Mouse (Mus musculus): ENCODE data around the gene Zfhx3. TPM values are rescaled to one million over a fixed set of nuclear protein-coding genes. Genes with fewer than 3 reads are reported as not detected.

Gene Zfhx3
- polyA plus RNA-seq, 1 experiment from 2014 or later, result 14.4 TPM

- no peak for DNase-seq (ENCODE audit: low spot score)
- H3K27ac ChIP-seq (replicated peaks), result no peak overlapping the region
Measured at GRCm38 (mm10) chr8:108146536-108146935, 204.1 kb downstream of the Zfhx3 start.

DNA sequence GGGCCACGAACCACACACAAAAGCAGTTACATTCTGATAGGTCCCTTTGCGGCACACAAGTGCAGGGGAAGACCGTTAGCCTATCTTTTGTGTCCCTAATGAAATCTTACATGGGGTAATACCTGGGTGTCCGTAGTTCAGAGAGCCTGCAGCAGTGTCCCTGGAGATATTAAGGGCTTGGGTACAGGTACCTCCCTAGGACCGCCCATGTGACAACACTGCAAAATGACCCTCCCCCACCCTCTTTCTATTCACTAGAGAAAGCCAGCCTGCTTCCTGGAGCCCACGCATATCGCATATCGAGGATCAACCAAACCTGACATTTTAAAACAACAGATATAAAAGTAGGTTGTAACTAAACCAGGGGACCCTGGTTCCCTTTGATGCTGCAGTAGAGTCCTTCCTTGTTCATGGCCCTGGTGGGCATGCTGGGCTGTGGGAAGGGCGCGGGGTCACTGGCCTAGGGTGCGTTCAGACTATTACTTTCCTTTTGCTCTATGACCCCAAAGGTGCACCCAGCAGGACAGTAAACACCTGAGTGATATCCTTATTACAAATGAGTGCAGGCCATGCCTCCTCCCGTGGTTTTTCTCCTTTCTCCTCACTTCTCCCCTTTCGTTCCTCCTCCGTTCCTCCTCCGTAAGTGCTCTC, 206.3 kb downstream of the Zfhx3 start:
- Histone ChIP-seq H3K4me3 (no peak overlapping the region), H3K27ac (replicated peaks) (no peak overlapping the region), H3K4me1 (peaks cover 7% of the 10 kb centered on the region; the same call in 1 of the 2 replicates), H3K36me3 (no peaks in the 10 kb centered on the region), H3K27me3 (ENCODE audit: low read depth, poor library complexity, severe bottlenecking) (no peaks in the 10 kb centered on the region), H3K9me3 (replicated peaks) (no peaks in the 10 kb centered on the region)
- 79% methylated on average over 15 of the region's 15 CpGs for WGBS
- DNase-seq (ENCODE audit: low spot score), result no peak

More at GRCm38 (mm10) chr8:108146536-108146935, 204.1 kb downstream of the Zfhx3 start:
- Histone ChIP-seq H3K4me1 (peaks cover 7% of the 10 kb centered on the region; the same call in 1 of the 2 replicates), H3K9me3 (replicated peaks) (no peaks in the 10 kb centered on the region), H3K27me3 (ENCODE audit: low read depth, poor library complexity, severe bottlenecking) (no peaks in the 10 kb centered on the region), H3K4me3 (no peak overlapping the region), H3K36me3 (no peaks in the 10 kb centered on the region)
- WGBS, result 77% methylated on average over 5 of the region's 5 CpGs

DNA sequence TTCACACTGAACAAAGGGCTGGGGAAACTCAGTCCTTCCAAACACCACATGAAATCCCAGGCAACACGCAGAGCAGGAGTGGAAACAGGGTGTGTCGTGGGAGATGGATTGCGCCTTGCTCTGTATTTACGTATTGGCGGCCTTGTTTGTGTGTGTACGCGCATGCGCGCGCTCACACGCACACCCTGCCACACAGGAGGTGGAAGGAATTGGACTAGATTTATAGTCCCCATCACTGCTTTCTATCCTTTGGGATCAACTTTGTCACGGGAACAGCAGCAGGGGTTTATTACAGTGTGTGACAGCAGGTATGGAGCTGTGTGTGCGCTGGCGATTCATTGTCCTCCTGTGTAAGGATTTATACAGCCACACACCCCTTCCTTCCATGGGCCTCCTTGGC, 228.4 kb downstream of the Zfhx3 start:
- H3K36me3 ChIP-seq, result no peaks in the 10 kb centered on the region
- H3K4me3 ChIP-seq, result no peak overlapping the region
- no peak overlapping the region for H3K27ac ChIP-seq (replicated peaks)
- no peaks in the 10 kb centered on the region; the same call in 1 of the 2 replicates for H3K4me1 ChIP-seq
- no peak for DNase-seq (ENCODE audit: low spot score)
- no peaks in the 10 kb centered on the region for H3K27me3 ChIP-seq (ENCODE audit: low read depth, poor library complexity, severe bottlenecking)
- 94% methylated on average over 14 of the region's 14 CpGs for WGBS
- no peaks in the 10 kb centered on the region for H3K9me3 ChIP-seq (replicated peaks)

DNA sequence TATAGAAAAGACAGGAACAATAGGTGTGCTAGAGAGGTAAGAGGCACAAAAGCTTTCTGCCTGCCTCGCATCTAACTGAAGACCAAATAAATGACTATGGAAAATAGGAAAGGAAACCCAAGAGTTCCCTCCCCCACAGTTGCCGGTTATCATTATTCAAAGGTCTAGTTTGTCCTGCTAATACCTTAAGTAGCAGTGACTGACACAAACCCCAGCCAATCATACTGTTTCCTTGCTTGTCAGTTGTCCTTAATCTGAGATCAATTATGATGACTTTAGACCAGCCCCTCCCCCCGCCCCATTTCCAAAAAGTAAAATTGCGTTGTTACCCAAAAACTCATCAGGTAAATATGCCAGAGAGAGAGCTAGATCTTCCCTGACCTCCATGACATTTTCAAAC, 240.9 kb downstream of the Zfhx3 start:
- Histone ChIP-seq H3K4me1 (peaks cover 13% of the 10 kb centered on the region), H3K9me3 (replicated peaks) (no peaks in the 10 kb centered on the region), H3K36me3 (no peaks in the 10 kb centered on the region), H3K4me3 (no peak overlapping the region), H3K27me3 (ENCODE audit: low read depth, poor library complexity, severe bottlenecking) (no peaks in the 10 kb centered on the region), H3K27ac (replicated peaks) (no peak overlapping the region)
- 85% methylated on average over 4 of the region's 4 CpGs for WGBS
- no peak for DNase-seq (ENCODE audit: low spot score)

- Histone ChIP-seq H3K9me3 (replicated peaks) (no peaks in the 10 kb centered on the region), H3K4me1 (peaks cover 15% of the 10 kb centered on the region), H3K27me3 (ENCODE audit: low read depth, poor library complexity, severe bottlenecking) (no peaks in the 10 kb centered on the region), H3K27ac (replicated peaks) (no peak overlapping the region), H3K4me3 (no peak overlapping the region), H3K36me3 (no peaks in the 10 kb centered on the region)
- 87% methylated on average over 8 of the region's 8 CpGs for WGBS
- DNase-seq (ENCODE audit: low spot score), result no peak
Measured at GRCm38 (mm10) chr8:108183948-108184347, 241.5 kb downstream of the Zfhx3 start.

GRCm38 (mm10) chr8:108186289-108186688, 243.8 kb downstream of the Zfhx3 start:
- Histone ChIP-seq H3K36me3 (no peaks in the 10 kb centered on the region), H3K9me3 (replicated peaks) (no peaks in the 10 kb centered on the region), H3K4me1 (peaks cover 15% of the 10 kb centered on the region), H3K27me3 (ENCODE audit: low read depth, poor library complexity, severe bottlenecking) (no peaks in the 10 kb centered on the region), H3K27ac (replicated peaks) (no peak overlapping the region), H3K4me3 (no peak overlapping the region)
- WGBS, result 89% methylated on average over 3 of the region's 3 CpGs
- no peak for DNase-seq (ENCODE audit: low spot score)

DNA sequence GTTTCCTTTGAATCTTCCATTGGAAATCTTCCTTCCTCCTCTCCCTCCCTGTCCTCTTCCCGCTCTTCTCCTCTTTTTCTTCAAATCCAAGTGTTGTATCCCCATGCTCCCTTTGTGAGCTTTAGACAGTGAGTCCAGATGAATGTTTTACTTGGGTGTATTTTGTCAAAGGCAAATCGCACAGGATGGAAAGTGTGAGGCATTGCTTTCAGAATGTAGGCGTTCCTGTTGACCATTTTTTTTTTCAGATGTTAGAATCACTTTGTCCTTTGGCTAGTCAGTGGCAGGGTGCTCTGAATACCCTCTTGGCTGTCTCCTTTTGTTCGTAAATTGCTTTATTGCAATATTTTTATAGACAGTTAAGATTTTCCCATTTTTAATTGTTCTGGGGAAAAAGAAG, 245.6 kb downstream of the Zfhx3 start:
- Histone ChIP-seq H3K9me3 (replicated peaks) (no peaks in the 10 kb centered on the region), H3K27me3 (ENCODE audit: low read depth, poor library complexity, severe bottlenecking) (no peaks in the 10 kb centered on the region), H3K27ac (replicated peaks) (no peak overlapping the region), H3K36me3 (no peaks in the 10 kb centered on the region), H3K4me3 (no peak overlapping the region), H3K4me1 (peaks cover 9% of the 10 kb centered on the region)
- WGBS, result 82% methylated on average over 4 of the region's 4 CpGs
- no peak for DNase-seq (ENCODE audit: low spot score)

DNA sequence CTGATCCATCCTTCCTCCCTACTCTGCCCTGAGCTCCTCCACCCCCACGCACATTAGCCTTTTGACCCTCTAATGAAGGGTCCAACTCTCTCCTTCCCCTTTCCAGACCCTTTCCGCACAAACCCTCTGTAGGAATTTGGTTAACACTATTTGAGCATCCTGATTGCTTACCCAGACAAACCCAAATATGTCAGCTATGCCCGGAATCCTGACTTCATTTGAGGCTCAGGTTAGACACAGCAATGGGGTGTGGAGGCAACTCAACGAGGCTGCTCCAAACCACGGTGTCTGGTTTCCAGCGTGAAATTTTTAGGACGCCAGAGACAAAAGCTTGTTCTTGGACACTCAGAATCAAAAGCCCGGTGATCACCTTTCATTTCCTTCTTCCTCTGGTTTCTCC, 252.1 kb downstream of the Zfhx3 start:
- no peaks in the 10 kb centered on the region for H3K27me3 ChIP-seq (ENCODE audit: low read depth, poor library complexity, severe bottlenecking)
- 45% methylated on average over 8 of the region's 8 CpGs for WGBS
- DNase-seq (ENCODE audit: low spot score), result peak; percentile 23
- H3K36me3 ChIP-seq, result no peaks in the 10 kb centered on the region
- no peak overlapping the region for H3K27ac ChIP-seq (replicated peaks)
- no peak overlapping the region for H3K4me3 ChIP-seq
- H3K9me3 ChIP-seq (replicated peaks), result no peaks in the 10 kb centered on the region
- H3K4me1 ChIP-seq, result peaks cover 7% of the 10 kb centered on the region

DNA sequence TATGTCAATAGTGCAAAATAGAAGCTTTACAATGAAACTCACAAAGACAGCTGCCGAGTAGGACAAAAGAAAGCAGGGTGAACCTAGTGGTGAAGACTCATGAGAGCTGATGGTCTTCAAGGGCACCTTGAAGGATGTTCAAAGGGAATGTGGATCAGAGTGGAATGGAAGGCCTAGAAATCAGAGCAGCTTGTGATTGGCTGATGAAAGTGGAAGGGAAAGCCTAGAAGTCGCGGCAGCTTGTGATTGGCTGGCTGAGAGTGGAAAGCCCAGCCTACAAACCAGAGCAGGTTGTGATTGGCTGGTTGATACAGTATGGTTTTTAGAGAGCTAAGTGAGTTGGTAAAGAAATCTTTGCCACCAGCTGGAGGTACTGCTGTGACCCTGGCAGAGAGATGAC, 272.6 kb downstream of the Zfhx3 start:
- H3K27me3 ChIP-seq (ENCODE audit: low read depth, poor library complexity, severe bottlenecking), result no peaks in the 10 kb centered on the region
- H3K36me3 ChIP-seq, result no peaks in the 10 kb centered on the region
- H3K27ac ChIP-seq (replicated peaks), result no peak overlapping the region
- no peak overlapping the region for H3K4me3 ChIP-seq
- 95% methylated on average over 3 of the region's 3 CpGs for WGBS
- no peaks in the 10 kb centered on the region for H3K9me3 ChIP-seq (replicated peaks)
- no peak for DNase-seq (ENCODE audit: low spot score)
- H3K4me1 ChIP-seq, result peaks cover 30% of the 10 kb centered on the region

DNA sequence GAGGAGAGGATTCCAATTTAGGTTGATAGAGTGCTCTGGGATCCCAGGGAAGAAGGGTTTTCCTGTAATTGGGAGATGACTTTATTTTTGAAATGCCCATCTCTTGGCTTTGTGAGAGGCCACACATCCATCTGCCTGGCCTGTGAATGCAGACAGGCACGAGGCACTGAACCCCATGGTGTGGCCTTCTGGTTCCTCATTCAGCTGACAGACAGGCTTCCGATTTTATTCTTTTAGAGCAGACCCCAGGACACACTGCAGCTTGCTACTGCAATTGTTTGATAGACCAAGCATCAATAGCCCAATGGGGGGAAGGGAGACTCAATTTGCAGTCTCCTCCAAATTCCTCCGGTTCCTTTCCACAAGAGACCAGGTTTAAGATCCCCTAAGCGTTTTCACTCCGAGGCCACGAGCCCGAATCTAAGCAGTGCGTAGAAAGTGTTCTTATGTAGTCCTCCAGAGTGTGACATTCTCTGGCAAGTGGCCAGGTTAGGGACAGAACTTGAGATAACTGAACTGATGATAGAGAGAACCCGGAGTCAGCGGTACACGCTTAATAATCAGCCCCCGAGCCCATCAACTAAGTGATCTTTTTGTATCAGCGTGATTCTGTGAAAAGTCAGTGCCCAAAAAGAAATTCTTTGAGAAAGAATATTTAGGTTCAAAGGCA, 275.9 kb downstream of the Zfhx3 start:
- H3K4me1 ChIP-seq, result peaks cover 30% of the 10 kb centered on the region
- H3K4me3 ChIP-seq, result no peak overlapping the region; the same call in 1 of the 2 replicates
- peak overlapping the region; percentile 52 for H3K27ac ChIP-seq (replicated peaks)
- DNase-seq (ENCODE audit: low spot score), result no peak
- no peaks in the 10 kb centered on the region for H3K36me3 ChIP-seq
- H3K9me3 ChIP-seq (replicated peaks), result no peaks in the 10 kb centered on the region
- H3K27me3 ChIP-seq (ENCODE audit: low read depth, poor library complexity, severe bottlenecking), result peaks cover 6% of the 10 kb centered on the region; the same call in 1 of the 2 replicates
- 58% methylated on average over 13 of the region's 13 CpGs for WGBS

- Histone ChIP-seq H3K36me3 (no peaks in the 10 kb centered on the region), H3K9me3 (replicated peaks) (no peaks in the 10 kb centered on the region)
Measured at GRCm38 (mm10) chr8:108220511-108220910, 278.1 kb downstream of the Zfhx3 start.

DNA sequence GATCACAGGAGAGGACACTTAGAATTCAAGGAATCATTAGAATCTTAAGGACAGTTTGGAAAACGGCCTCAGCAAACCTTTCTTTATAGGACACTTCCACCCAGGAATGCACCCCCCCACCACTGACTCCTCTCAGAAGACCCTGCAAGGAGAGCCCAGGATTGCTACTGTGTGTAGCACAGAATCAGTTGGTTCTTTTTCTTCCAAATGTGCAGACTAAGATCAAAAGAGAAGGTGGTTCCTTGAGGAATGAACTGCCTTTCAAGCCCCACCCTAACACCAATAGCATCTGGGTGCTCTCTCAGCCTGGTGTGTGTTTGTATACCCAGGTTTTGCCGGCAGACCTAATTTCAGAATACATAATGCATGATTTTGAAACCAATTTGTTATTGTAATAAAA, 279.6 kb downstream of the Zfhx3 start:
- H3K9me3 ChIP-seq (replicated peaks), result no peaks in the 10 kb centered on the region
- H3K4me3 ChIP-seq, result no peak overlapping the region
- H3K27ac ChIP-seq (replicated peaks), result no peak overlapping the region
- 84% methylated on average over 2 of the region's 2 CpGs for WGBS
- peaks cover 6% of the 10 kb centered on the region; the same call in 1 of the 2 replicates for H3K27me3 ChIP-seq (ENCODE audit: low read depth, poor library complexity, severe bottlenecking)
- H3K36me3 ChIP-seq, result no peaks in the 10 kb centered on the region
- DNase-seq (ENCODE audit: low spot score), result no peak
- H3K4me1 ChIP-seq, result peaks cover 17% of the 10 kb centered on the region

More at GRCm38 (mm10) chr8:108220511-108220910, 278.1 kb downstream of the Zfhx3 start:
- no peak for DNase-seq (ENCODE audit: low spot score)
- Histone ChIP-seq H3K27me3 (ENCODE audit: low read depth, poor library complexity, severe bottlenecking) (peaks cover 6% of the 10 kb centered on the region; the same call in 1 of the 2 replicates), H3K4me3 (no peak overlapping the region), H3K4me1 (peaks cover 25% of the 10 kb centered on the region), H3K27ac (replicated peaks) (no peak overlapping the region)
- 76% methylated on average over 3 of the region's 3 CpGs for WGBS

GRCm38 (mm10) chr8:108232326-108232725, 289.9 kb downstream of the Zfhx3 start:
- 0 out of 2 replicates have a peak, but pooled peaks cover 7% of the 10 kb centered on the region for H3K27me3 ChIP-seq (ENCODE audit: low read depth, poor library complexity, severe bottlenecking)
- no peak overlapping the region for H3K4me3 ChIP-seq
- H3K36me3 ChIP-seq, result no peaks in the 10 kb centered on the region
- H3K27ac ChIP-seq (replicated peaks), result no peak overlapping the region
- 78% methylated on average over 7 of the region's 7 CpGs for WGBS
- DNase-seq (ENCODE audit: low spot score), result no peak
- H3K4me1 ChIP-seq, result peaks cover 25% of the 10 kb centered on the region
- no peaks in the 10 kb centered on the region for H3K9me3 ChIP-seq (replicated peaks)
